Mouse (Mus musculus) lung, postnatal 0 days (tissue): ENCODE results near the gene Stpg1. TPM values are rescaled to one million over a fixed set of nuclear protein-coding genes. Genes with fewer than 3 reads are reported as not detected.

ENCODE experiments used
- ATAC-seq: fragments of 200-750 bp; cut with Nextera tagmentation; 2 replicates; pipeline ENCODE4 v1.8.0; 2017; ENCODE audit warnings: moderate library complexity
- DNase-seq: peaks from one replicate; pipeline ENCODE4 v3.0.0-alpha.2; 2016; ENCODE audit warnings: low spot score
- H3K27ac ChIP-seq: fragments of 300-500 bp; sonication (generic); 2 replicates; pipeline ENCODE4 v1.5.1; 2014; ENCODE audit warnings: antibody characterized with exemption, mild to moderate bottlenecking, low read length, mixed read lengths
- H3K27me3 ChIP-seq: fragments of 300-500 bp; sonication (generic); replicated peaks from 2 replicates; pipeline ENCODE4 v1.6.1; 2014; ENCODE audit warnings: low read length, mixed read lengths; ENCODE audit not compliant: insufficient read depth
- H3K36me3 ChIP-seq: fragments of 300-500 bp; sonication (generic); 2 replicates; pipeline ENCODE4 v1.6.1; 2014; ENCODE audit warnings: low read length, mixed read lengths; ENCODE audit not compliant: insufficient read depth
- H3K4me1 ChIP-seq: fragments of 300-500 bp; sonication (generic); 2 replicates; pipeline ENCODE4 v1.6.1; 2014; ENCODE audit warnings: antibody characterized with exemption, low read depth, low read length, mixed read lengths; ENCODE audit not compliant: insufficient read depth
- H3K4me2 ChIP-seq: fragments of 300-500 bp; sonication (generic); replicated peaks from 2 replicates; pipeline ENCODE4 v1.6.1; 2014; ENCODE audit warnings: low read depth, mild to moderate bottlenecking, low read length, moderate library complexity, mixed read lengths
- H3K4me3 ChIP-seq: fragments of 300-500 bp; sonication (generic); 2 replicates; pipeline ENCODE4 v1.5.1; 2014; ENCODE audit warnings: low read depth, low read length
- H3K9ac ChIP-seq: fragments of 300-500 bp; sonication (generic); replicated peaks from 2 replicates; pipeline ENCODE4 v1.6.1; 2014; ENCODE audit warnings: low read depth, mild to moderate bottlenecking
- H3K9me3 ChIP-seq: fragments of 300-500 bp; sonication (generic); 2 replicates; pipeline ENCODE4 v1.6.1; 2016; ENCODE audit warnings: low read length, mixed read lengths
- CTCF ChIP-seq: IDR thresholded peaks from 2 replicates; pipeline ENCODE4 v1.5.1; 2016; ENCODE audit warnings: antibody characterized with exemption, mild to moderate bottlenecking
- EP300 ChIP-seq: IDR thresholded peaks from 2 replicates; pipeline ENCODE4 v1.6.1; 2016; ENCODE audit warnings: antibody characterized with exemption, mild to moderate bottlenecking, control low read depth
- WGBS: fragments of 180-500 bp; shearing (Covaris S2); extraction: QIAGEN DNeasy Blood & Tissue Kit; methylation state at CpG from one replicate; pipeline ENCODE4 v1.1.7; 2014; 5-methylcytosine and 5-hydroxymethylcytosine counted together
- polyA plus RNA-seq: library from polyadenylated mRNA; unstranded; fragments of >200 nt; fragmentation: Nextera tagmentation; extraction: Ambion mirVana; gene quantifications from 2 replicates; pipeline ENCODE4 v1.2.1, GENCODE M21; 2015

The Stpg1 gene
- polyA plus RNA-seq, 1 experiment from 2014 or later = 0.85 TPM

- Histone ChIP-seq H3K9me3 (no peaks in the 10 kb centered on the region; the same call in 1 of the 2 replicates), H3K9ac (no peak overlapping the region), H3K4me3 (no peak overlapping the region), H3K4me1 (no peaks in the 10 kb centered on the region), H3K27ac (no peak overlapping the region), H3K4me2 (no peak overlapping the region), H3K36me3 (no peaks in the 10 kb centered on the region), H3K27me3 (no peaks in the 10 kb centered on the region)
- 88% methylated on average over 9 of the region's 9 CpGs for whole genome bisulfite sequencing
- TF ChIP-seq CTCF (no peak), EP300 (no peak)
- DNase-seq (peak; percentile 31), ATAC-seq (no peak)
Measured at GRCm38 (mm10) chr4:135531236-135531635, 36.6 kb downstream of the Stpg1 start.

DNA sequence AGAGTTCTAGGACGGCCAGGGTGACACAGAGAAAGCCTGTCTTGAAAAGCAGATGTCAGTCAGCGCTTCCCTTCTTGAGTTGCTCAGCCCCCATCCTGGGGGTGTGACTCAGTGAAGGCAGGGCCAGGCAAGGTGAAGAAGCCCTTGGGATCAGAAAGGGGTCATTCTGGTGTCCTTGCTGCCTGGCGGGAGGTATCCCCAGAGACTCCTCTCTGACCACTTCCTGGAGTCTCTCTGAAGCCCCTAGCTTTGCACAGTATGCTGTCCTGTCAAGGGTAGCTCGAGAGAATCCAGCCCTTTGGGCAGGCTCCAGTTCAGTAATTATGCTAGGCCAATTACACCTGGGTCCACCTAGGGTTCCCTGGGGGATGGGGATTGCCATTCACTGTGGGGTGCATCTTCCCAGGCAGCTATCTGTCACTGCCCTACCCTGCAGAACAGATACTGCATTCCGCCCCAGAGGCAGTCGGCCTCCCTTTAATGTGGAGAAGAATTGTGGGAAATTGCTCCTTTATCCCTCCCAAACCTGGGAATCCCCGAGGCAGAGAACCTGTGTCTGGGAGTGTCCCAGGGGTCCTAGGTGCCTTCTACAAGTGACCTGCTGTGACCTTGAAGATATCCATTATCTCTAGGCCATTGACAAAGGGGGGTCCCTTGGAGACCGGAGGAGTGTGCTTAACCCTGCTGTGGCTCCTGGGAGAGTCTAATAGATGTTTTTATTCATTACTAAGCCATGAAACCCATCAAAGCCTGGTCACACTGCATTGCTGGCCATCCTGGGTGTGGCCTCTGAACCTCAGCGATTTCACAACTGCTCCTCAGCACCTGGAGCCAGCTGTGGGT lies 37.4 kb downstream of the Stpg1 start:
- Histone ChIP-seq H3K4me1 (no peaks in the 10 kb centered on the region), H3K4me2 (no peak overlapping the region), H3K36me3 (no peaks in the 10 kb centered on the region), H3K9me3 (no peaks in the 10 kb centered on the region; the same call in 1 of the 2 replicates), H3K4me3 (no peak overlapping the region), H3K9ac (no peak overlapping the region), H3K27ac (no peak overlapping the region), H3K27me3 (no peaks in the 10 kb centered on the region)
- TF ChIP-seq CTCF (no peak), EP300 (no peak)
- ATAC-seq (no peak), DNase-seq (no peak)
- WGBS = 60% methylated on average over 9 of the region's 9 CpGs

DNA sequence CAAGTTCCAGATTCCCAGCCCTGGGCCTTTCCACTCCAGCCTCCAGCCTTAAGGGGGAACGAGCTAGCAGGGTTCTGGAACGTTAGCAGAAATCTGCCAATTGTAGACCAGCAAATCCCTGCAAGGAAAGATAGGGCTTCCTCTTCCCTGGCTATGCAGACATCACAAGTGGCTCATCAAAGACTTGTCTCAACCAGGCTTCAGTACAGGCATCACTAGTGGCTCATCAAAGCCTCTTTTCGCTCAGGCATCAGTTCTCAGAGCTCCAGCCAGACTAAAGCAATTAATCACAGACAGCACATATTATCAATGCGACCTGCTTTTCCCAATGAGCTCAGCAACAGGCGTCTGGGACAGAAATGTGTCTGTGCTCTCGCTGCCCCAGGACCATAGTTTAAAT lies 38.4 kb downstream of the Stpg1 start:
- no peak overlapping the region for H3K4me3 ChIP-seq
- DNase-seq (no peak), ATAC-seq (no peak)
- no peak for TF ChIP-seq CTCF
- no peak for TF ChIP-seq EP300
- no peak overlapping the region for H3K9ac ChIP-seq
- no peaks in the 10 kb centered on the region for H3K4me1 ChIP-seq
- H3K4me2 ChIP-seq = no peak overlapping the region
- no peaks in the 10 kb centered on the region for H3K36me3 ChIP-seq
- no peak overlapping the region for H3K27ac ChIP-seq
- no peaks in the 10 kb centered on the region; the same call in 1 of the 2 replicates for H3K9me3 ChIP-seq
- 56% methylated on average over 6 of the region's 6 CpGs for WGBS
- no peaks in the 10 kb centered on the region for H3K27me3 ChIP-seq

GRCm38 (mm10) chr4:135535021-135535420 lies 40.4 kb downstream of the Stpg1 start:
- no peaks in the 10 kb centered on the region for H3K36me3 ChIP-seq
- H3K27ac ChIP-seq = no peak overlapping the region
- no peaks in the 10 kb centered on the region for H3K27me3 ChIP-seq
- TF ChIP-seq CTCF (no peak), EP300 (no peak)
- H3K4me2 ChIP-seq = no peak overlapping the region
- H3K9me3 ChIP-seq = no peaks in the 10 kb centered on the region; the same call in 1 of the 2 replicates
- ATAC-seq = no peak
- no peak overlapping the region for H3K4me3 ChIP-seq
- 94% methylated on average over 3 of the region's 3 CpGs for WGBS
- H3K9ac ChIP-seq = no peak overlapping the region
- no peak for DNase-seq
- no peaks in the 10 kb centered on the region for H3K4me1 ChIP-seq

- Histone ChIP-seq H3K4me1 (no peaks in the 10 kb centered on the region), H3K27me3 (no peaks in the 10 kb centered on the region), H3K9ac (no peak overlapping the region), H3K4me3 (no peak overlapping the region), H3K4me2 (no peak overlapping the region), H3K27ac (no peak overlapping the region), H3K36me3 (no peaks in the 10 kb centered on the region), H3K9me3 (no peaks in the 10 kb centered on the region)
- TF ChIP-seq CTCF = no peak
- TF ChIP-seq EP300 = no peak
- DNase-seq = no peak
- no peak for ATAC-seq
- 83% methylated on average over 12 of the region's 12 CpGs for WGBS
Measured at GRCm38 (mm10) chr4:135539056-135539455, 44.5 kb downstream of the Stpg1 start.

- Histone ChIP-seq H3K4me1 (peaks cover 5% of the 10 kb centered on the region; the same call in 1 of the 2 replicates), H3K9ac (no peak overlapping the region), H3K9me3 (no peaks in the 10 kb centered on the region), H3K4me2 (no peak overlapping the region), H3K27me3 (no peaks in the 10 kb centered on the region), H3K4me3 (no peak overlapping the region), H3K36me3 (no peaks in the 10 kb centered on the region), H3K27ac (no peak overlapping the region)
- 67% methylated on average over 9 of the region's 9 CpGs for WGBS
- no peak for DNase-seq
- TF ChIP-seq CTCF (no peak), EP300 (no peak)
- no peak for ATAC-seq
Measured at GRCm38 (mm10) chr4:135540057-135540456, 45.5 kb downstream of the Stpg1 start.
